Mouse (Mus musculus): Measurements from ENCODE around the gene Gm17387. TPM values are rescaled to one million over a fixed set of nuclear protein-coding genes. Genes with fewer than 3 reads are reported as not detected.
"Not testable (repeated sequence)": the region's sequence is repeated elsewhere in the genome, so short reads cannot be mapped to it uniquely, and the experiment has no call there.

Gm17387 gene
- polyA plus RNA-seq, 1 experiment from 2014 or later = not detected

DNA sequence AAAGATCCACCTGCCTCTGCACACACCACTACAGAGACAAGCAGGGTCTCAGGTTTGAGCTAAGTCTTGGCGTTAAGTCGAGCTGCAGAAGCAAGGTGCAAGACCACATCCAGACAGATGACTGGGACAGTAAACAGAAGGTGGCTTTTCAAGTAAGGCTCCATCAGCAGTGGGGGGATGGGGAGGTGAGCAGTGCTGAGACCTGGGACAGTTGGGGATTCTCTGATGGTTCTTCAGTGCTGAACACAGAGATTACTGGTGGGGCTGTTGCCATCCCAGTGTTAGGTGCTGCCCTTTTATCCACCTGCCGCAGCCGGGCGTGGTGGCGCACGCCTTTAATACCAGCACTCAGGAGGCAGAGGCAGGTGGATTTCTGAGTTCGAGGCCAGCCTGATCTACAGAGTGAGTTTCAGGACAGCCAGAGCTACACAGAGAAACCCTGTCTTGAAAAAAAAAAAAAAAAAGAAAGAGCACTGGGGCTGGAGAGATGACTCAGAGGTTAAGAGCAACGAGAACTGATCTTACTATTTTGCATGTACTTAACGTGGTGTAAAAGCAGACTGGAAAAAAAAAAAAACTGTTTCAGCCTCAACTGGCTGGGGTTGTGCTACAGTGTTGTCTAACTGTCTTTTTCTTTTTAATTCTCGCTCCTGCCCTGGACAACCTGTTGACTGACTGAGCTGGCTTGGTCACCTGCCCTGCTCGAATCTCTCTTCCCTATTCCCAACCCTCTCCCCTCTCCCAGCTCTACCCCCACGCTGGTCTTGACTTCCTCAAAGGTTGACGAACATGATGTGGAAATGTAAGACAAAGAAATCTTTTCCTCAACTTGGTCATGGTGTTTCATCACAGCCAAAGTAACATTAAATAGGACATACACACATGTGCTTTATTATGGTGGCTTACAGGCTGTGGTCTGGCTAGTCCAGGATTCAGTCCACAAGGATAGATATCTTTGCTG is 7.2 kb upstream of the Gm17387 start:
- WGBS = 86% methylated on average over 14 of the region's 14 CpGs
- Histone ChIP-seq H3K27ac (no peak overlapping the region), H3K4me2 (no peak overlapping the region), H3K36me3 (no peaks in the 10 kb centered on the region), H3K4me3 (replicated peaks) (no peak overlapping the region), H3K27me3 (no peaks in the 10 kb centered on the region), H3K9ac (no peak overlapping the region), H3K4me1 (peaks cover 8% of the 10 kb centered on the region), H3K9me3 (replicated peaks) (no peaks in the 10 kb centered on the region)
- no peak for ATAC-seq (replicated peaks; ENCODE audit: low FRiP score)

DNA sequence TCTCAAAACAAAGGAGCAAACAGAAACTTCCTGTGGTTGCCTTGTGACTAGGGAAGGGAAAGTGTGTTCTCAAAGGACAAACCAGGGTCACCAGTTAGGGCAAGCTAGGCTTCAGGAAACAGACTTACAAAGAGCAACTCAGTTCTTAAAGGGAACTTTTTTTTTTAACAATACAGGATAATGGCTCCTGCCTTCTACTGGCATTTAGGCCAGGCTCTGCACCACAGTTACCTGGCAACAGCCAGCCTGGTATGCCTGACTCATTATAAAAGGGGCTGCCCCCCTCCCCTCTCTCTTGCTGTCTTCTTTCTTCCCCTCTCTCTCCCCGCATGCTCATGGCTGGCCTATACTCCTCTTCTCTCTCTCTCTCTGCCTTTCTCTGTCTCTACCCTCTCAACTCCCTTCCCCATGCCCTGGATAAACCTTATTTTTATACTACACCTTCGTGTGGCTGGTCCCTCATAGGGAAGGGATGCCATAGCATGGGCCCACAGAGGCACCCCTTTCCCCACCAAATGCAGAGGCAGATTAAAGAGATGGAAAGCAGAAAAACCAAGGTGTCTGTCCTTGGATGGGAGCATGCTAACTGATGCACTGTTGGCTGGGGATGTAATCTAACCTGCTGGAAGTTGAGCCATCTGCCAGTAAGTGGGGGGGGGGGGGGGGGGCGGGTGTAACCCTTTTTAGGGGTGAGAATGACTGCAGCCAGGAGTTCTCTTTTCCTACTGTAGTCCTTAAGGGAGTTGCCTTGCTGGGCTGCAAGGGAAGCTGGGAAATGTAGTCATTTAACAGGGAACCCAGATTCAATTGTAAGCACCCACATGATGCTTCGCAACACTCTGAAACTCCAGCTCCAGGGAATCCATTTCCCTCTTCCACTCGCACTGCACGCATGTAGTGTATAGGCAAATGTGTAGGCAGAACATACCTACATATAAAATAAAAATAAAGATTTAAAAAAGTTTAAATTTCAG is 3.8 kb upstream of the Gm17387 start:
- WGBS = 48% methylated on average over 6 of the region's 6 CpGs
- H3K4me3 ChIP-seq (replicated peaks) = no peak overlapping the region
- H3K4me1 ChIP-seq = peaks cover 8% of the 10 kb centered on the region
- ATAC-seq (replicated peaks; ENCODE audit: low FRiP score) = no peak
- H3K9me3 ChIP-seq (replicated peaks) = no peaks in the 10 kb centered on the region
- no peaks in the 10 kb centered on the region for H3K27me3 ChIP-seq
- H3K4me2 ChIP-seq = no peak overlapping the region
- H3K27ac ChIP-seq = peak overlapping the region; percentile 48; the same call in 1 of the 2 replicates
- no peak overlapping the region for H3K9ac ChIP-seq
- no peaks in the 10 kb centered on the region for H3K36me3 ChIP-seq

DNA sequence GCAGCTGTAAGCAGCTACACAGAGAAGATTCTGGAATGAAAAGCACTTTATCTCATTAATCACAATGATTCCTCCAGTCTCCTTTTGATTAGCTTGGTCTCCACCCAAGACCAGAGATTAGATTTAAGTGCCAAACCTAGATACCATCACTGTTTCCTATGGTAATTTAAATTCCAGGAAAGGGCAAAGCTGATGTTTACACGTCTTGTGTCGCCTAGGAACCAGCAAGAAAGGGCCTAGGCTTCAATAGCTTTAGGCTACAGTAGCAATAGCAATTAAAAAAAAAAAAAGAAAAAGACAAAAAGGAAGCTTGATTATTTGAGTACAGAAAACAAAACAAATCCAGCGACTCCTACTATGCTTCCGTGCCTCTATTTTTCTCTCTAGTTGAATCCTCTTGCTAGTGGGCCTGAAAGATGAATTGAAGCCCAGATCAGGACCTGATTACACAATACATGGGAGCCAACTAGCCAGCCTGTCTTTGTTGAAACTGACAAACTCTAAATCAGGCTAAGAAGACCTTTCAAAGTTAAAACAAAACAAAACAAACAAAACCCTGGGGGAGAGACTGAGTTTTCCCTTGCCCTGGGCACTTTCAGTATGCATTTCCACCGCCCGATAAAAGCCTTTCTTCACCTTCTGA is 2.7 kb upstream of the Gm17387 start:
- no peak for ATAC-seq (replicated peaks; ENCODE audit: low FRiP score)
- H3K27me3 ChIP-seq = no peaks in the 10 kb centered on the region
- no peak overlapping the region for H3K9ac ChIP-seq
- H3K36me3 ChIP-seq = no peaks in the 10 kb centered on the region
- peaks cover 8% of the 10 kb centered on the region for H3K4me1 ChIP-seq
- no peaks in the 10 kb centered on the region for H3K9me3 ChIP-seq (replicated peaks)
- H3K4me3 ChIP-seq (replicated peaks) = no peak overlapping the region
- H3K27ac ChIP-seq = peak overlapping the region; percentile 19; the same call in 1 of the 2 replicates
- no peak overlapping the region for H3K4me2 ChIP-seq
- 61% methylated on average over 6 of the region's 6 CpGs for WGBS

DNA sequence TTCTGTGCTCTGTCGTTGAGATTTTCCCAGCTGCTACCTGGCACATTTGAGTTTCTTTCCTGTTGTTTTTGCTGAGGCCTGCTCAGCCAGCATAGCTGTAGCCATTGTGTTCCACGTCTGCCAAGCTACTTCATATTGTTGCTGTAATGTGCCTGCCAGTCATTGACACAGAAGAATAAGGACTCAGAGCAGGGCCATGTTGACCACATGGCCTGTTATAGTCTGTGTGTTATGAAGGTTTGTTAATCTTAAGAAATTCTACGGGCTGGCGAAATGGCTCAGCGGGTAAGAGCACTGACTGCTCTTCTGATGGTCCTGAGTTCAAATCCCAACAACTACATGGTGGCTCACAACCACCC is 2.2 kb upstream of the Gm17387 start:
- no peak overlapping the region for H3K9ac ChIP-seq
- 66% methylated on average over 5 of the region's 5 CpGs for WGBS
- no peak overlapping the region for H3K4me3 ChIP-seq (replicated peaks)
- peak overlapping the region; percentile 19; the same call in 1 of the 2 replicates for H3K27ac ChIP-seq
- H3K36me3 ChIP-seq = no peaks in the 10 kb centered on the region
- H3K27me3 ChIP-seq = no peaks in the 10 kb centered on the region
- peaks cover 8% of the 10 kb centered on the region for H3K4me1 ChIP-seq
- no peak overlapping the region for H3K4me2 ChIP-seq
- no peaks in the 10 kb centered on the region for H3K9me3 ChIP-seq (replicated peaks)
- no peak for ATAC-seq (replicated peaks; ENCODE audit: low FRiP score)

DNA sequence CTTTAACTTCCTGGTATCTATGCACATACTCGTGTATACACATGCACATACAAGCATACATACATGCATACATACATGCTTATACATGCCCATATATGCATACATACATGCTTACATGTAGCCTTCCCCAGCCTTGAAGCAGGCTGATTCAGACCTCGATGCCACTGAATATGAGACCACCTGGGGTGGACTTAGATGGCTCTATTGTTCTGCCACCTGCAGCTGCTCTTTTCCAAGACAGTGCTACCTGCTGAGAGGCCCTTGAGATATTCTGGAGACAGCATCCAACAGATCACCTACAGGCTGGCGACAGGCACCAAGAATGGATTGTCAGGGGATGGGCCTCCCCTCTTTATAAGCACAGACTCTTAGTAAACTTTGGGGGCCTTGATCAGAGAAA is 1.5 kb downstream of the Gm17387 start:
- WGBS = 61% methylated on average over 3 of the region's 3 CpGs
- H3K9me3 ChIP-seq (replicated peaks) = no peaks in the 10 kb centered on the region
- no peak for ATAC-seq (replicated peaks; ENCODE audit: low FRiP score)

DNA sequence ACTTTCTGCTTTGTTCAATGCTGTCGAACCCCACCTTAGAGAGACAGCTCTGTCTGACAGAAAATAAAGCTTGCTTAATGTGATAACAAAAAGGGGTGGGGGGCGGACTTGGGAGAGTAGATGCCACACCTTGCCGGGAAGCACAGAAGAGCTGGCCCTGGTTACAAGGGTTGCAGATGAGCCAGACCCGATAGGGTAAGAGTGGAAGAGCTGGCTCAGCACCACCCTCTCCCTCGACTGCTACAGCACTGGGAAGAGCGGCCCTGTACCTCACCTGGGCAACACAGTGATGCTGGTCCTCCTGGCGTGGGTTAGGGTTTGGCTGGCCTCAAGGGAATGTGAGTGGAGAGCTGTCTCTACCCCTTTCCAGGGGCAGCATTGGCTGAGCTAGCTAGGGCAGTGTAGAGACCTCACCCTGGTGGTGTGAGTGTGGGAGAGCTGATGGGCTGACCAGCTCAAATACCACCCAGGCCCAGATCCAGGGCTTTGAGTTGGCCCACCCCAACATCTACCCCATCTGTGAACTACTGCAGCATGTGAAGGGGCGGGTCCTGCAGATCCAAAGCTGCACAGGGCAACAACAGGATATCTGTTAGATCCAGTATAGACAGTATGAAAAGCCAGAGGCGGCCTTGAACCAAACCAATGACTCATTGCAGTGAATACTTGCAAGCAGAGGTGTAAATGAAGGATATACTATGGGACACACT is 3.7 kb downstream of the Gm17387 start:
- H3K4me1 ChIP-seq = no peaks in the 10 kb centered on the region
- no peak overlapping the region for H3K4me3 ChIP-seq (replicated peaks)
- H3K27me3 ChIP-seq = no peaks in the 10 kb centered on the region
- H3K9me3 ChIP-seq (replicated peaks) = no peaks in the 10 kb centered on the region
- no peak overlapping the region for H3K27ac ChIP-seq
- H3K4me2 ChIP-seq = no peak overlapping the region
- no peak overlapping the region for H3K9ac ChIP-seq
- 83% methylated on average over 9 of the region's 9 CpGs for WGBS
- no peak for ATAC-seq (replicated peaks; ENCODE audit: low FRiP score)
- H3K36me3 ChIP-seq = no peaks in the 10 kb centered on the region

More for the DNA sequence above, 1.5 kb downstream of the Gm17387 start:
- Histone ChIP-seq H3K36me3 (no peaks in the 10 kb centered on the region), H3K9ac (no peak overlapping the region), H3K27me3 (no peaks in the 10 kb centered on the region), H3K4me3 (replicated peaks) (no peak overlapping the region), H3K4me2 (no peak overlapping the region), H3K4me1 (peaks cover 4% of the 10 kb centered on the region), H3K27ac (no peak overlapping the region)

DNA sequence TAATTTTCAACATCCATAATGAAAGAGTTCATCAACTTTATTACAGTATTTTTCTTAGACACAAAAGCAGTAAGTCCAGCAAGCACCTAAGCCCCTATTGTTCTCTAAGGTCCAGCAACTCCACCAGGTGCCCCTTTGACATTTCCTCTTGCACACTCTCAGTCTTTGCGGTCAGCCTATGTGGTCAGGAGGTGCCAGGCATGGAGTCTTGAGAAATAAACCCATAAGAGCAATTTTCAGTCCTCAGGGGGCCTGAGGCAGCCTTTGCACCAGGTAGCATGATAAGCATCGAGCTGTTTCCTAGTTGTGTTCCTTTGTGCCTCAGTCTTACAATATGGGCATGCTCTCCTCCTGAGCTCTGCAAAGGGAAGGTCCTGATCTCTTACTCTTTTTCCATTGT is 7.7 kb downstream of the Gm17387 start:
- H3K36me3 ChIP-seq; H3K27ac ChIP-seq; H3K9ac ChIP-seq; H3K4me2 ChIP-seq; H3K27me3 ChIP-seq; H3K4me3 ChIP-seq (replicated peaks); ATAC-seq (replicated peaks; ENCODE audit: low FRiP score); H3K4me1 ChIP-seq; H3K9me3 ChIP-seq (replicated peaks): not testable (repeated sequence)
- 80% methylated on average over 1 of the region's 2 CpGs for WGBS

DNA sequence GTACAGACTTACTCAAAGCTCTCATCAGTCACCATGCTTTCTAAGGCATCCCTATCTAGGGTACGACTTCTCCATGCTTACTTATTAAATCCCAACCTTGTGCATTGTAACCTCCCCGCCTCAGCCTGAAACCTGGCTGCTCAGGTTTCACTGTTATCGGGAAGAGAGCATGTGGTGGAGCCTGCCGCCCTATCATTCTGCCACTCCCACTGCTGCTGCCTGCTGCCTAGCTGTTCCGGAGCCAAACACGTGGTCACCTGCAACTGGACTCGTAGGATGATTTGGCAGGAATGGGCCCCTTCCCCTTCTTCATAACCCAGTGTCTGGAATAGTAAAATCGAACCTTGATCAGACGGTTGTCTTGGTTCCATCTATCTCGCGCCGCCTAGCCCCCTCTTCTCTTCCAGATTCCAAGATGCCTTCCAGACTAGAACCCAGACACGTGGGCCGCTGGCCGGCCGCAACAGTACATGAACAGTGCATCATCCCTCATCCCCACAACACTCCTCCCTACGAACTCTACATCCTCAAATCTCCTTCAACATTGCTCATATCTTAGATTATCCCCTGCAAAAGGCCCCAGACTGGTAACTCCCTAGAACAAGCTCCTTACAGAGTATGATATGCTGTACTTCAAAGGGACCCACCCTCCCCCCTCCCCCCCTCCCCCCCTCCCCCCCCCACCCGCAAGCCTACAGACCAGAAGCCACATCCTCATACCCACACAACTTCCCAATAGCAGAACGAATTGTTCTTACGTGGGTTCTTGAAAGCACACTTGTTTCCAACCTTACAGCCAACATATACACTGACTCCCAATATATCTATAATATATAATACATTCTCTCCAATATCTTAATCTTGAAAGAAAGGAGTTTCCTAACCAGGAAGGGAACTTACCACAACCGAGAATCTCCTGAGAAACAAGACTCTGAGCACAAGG is 9.4 kb downstream of the Gm17387 start:
- ATAC-seq (replicated peaks; ENCODE audit: low FRiP score) = no peak
- 69% methylated on average over 20 of the region's 21 CpGs for WGBS
- H3K4me2 ChIP-seq = no peak overlapping the region
- no peaks in the 10 kb centered on the region for H3K27me3 ChIP-seq
- H3K27ac ChIP-seq = no peak overlapping the region
- no peaks in the 10 kb centered on the region for H3K9me3 ChIP-seq (replicated peaks)
- peaks cover 12% of the 10 kb centered on the region for H3K4me1 ChIP-seq
- no peak overlapping the region for H3K4me3 ChIP-seq (replicated peaks)
- H3K9ac ChIP-seq = no peak overlapping the region
- H3K36me3 ChIP-seq = no peaks in the 10 kb centered on the region

DNA sequence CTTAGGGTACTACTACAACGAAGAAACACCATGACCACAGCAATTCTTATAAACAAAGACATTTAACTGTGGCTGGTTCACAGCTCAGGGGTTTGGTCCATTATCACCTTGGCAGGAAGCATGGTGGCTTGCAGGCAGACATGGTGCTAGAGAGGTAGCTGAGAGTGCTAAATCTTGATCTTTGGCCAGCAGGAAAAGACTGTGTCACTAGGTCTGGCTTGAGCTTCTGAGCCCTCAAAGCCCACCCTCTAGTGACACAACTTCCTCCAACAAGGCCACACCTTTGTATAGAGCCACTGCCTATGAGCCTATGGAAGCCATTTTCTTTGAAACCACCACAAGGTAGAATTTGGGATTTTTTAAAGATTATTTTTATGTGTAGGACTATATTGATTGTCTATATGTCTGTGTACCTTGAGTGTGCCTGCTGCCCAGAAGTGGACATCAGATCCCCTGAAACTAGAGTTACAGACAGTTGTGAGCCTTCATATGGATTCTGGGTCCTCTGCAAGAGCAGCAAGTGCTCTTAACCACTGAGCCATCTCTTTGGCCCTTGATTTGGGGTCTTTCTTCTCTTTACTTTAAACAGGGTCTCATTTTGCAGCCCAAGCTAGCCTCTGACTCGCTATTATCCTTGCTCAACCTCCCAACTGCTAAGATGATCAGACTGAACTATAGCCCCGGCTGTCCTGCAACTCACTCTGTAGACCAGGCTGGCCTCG is 10.6 kb downstream of the Gm17387 start:
- no peak for ATAC-seq (replicated peaks; ENCODE audit: low FRiP score)
- H3K9me3 ChIP-seq (replicated peaks) = no peaks in the 10 kb centered on the region
- 90% methylated on average over 4 of the region's 4 CpGs for WGBS
- H3K9ac ChIP-seq = no peak overlapping the region
- H3K4me2 ChIP-seq = no peak overlapping the region
- H3K27me3 ChIP-seq = no peaks in the 10 kb centered on the region
- H3K27ac ChIP-seq = no peak overlapping the region
- H3K4me1 ChIP-seq = peaks cover 12% of the 10 kb centered on the region
- H3K4me3 ChIP-seq (replicated peaks) = no peak overlapping the region
- no peaks in the 10 kb centered on the region for H3K36me3 ChIP-seq

All from kidney, embryonic 15.5 days (tissue).